Mouse (Mus musculus): ENCODE results near the gene Vmn2r81.
"Not testable (repeated sequence)": the region's sequence is repeated elsewhere in the genome, so short reads cannot be mapped to it uniquely, and the experiment has no call there.

The Vmn2r81 gene

GRCm38 (mm10) chr10:79247392-79247791, at the start of gene Vmn2r81:
Vmn2r81 (plus strand) TSS chr10:79247692.
- not testable (repeated sequence) for DNase-seq

GRCm38 (mm10) chr10:79199973-79200372, 47.5 kb upstream of the Vmn2r81 start:
- not testable (repeated sequence) for DNase-seq

GRCm38 (mm10) chr10:79220432-79220831, 27.1 kb upstream of the Vmn2r81 start:
- DNase-seq, result no peak

- no peak for DNase-seq
Observed at GRCm38 (mm10) chr10:79221606-79222005, 25.9 kb upstream of the Vmn2r81 start.

- DNase-seq, result no peak
Observed at GRCm38 (mm10) chr10:79222214-79222613, 25.3 kb upstream of the Vmn2r81 start.

GRCm38 (mm10) chr10:79322033-79322736, 74.7 kb downstream of the Vmn2r81 start:
- peak; percentile 37 for DNase-seq

- DNase-seq, result no peak
Observed at GRCm38 (mm10) chr10:79322737-79323086, 75.2 kb downstream of the Vmn2r81 start.

All from embryo, embryonic 11 days (tissue).